Mouse (Mus musculus) cortical plate, adult 2 months (tissue): ENCODE measurements at regions not wholly inside any gene's neighbourhood (a gene's known extent, or its start where the extent isn't known, plus 50 kb on each side); places are given as distances from the start of the nearest gene placed in this dataset.

Source experiments
- CTCF ChIP-seq: fragments of 200-500 bp; IDR thresholded peaks from 2 replicates; pipeline ENCODE4 v1.5.1; 2011; ENCODE audit warnings: mild to moderate bottlenecking, control low read depth, low read length; ENCODE audit not compliant: insufficient read depth; ENCODE audit errors: extremely low read depth
- POLR2A ChIP-seq: fragments of 200-500 bp; IDR thresholded peaks from 2 replicates; pipeline ENCODE4 v1.6.1; 2011; ENCODE audit warnings: mild to moderate bottlenecking, low read length, control low read depth; ENCODE audit not compliant: insufficient read depth; ENCODE audit errors: extremely low read depth

DNA sequence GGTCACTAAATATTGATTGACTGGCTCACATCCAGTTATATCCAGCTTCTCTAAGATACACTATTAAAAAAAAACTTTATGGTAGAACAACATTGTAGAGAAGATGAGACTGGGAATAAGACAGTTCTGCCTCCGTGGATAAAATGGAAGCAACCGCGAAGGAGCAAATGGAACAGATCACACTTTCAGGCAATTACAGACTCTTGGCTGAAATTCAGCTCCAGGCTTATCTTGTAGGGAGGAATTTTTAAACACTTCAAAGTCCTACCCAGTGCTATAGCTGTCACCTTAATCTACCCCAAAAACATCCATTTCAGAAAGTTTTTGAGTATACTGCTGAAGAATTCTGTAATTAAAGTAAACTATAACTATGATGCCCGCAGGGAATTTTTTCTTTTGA, 2745.2 kb upstream of the Gm7489 start:
- TF ChIP-seq CTCF (no peak), POLR2A (no peak)
